Mouse (Mus musculus) myocyte (in vitro differentiated cells): ENCODE measurements at regions not wholly inside any gene's neighbourhood (a gene's known extent, or its start where the extent isn't known, plus 50 kb on each side); places are given as distances from the start of the nearest gene placed in this dataset.

Experiments used
- H3K27me3 ChIP-seq: one replicate; pipeline ENCODE4 v1.6.1; 2011; ENCODE audit not compliant: control insufficient read depth, insufficient read depth, insufficient read length
- H3K36me3 ChIP-seq: one replicate; pipeline ENCODE4 v1.6.1; 2011; ENCODE audit not compliant: control insufficient read depth, insufficient read depth
- H3K4me2 ChIP-seq: one replicate; pipeline ENCODE4 v1.6.1; 2011; ENCODE audit warnings: low read depth, control low read depth
- H3K4me3 ChIP-seq: one replicate; pipeline ENCODE4 v1.5.1; 2011; ENCODE audit warnings: mild to moderate bottlenecking, control low read depth, moderate library complexity
- H3K79me2 ChIP-seq: one replicate; pipeline ENCODE4 v1.6.1; 2011; ENCODE audit not compliant: control insufficient read depth, insufficient read depth
- H3ac ChIP-seq: one replicate; pipeline ENCODE4 v1.6.1; 2011; ENCODE audit not compliant: control insufficient read depth, insufficient read length
- CEBPB ChIP-seq: IDR thresholded peaks from 2 replicates; pipeline ENCODE4 v1.6.1; 2011; ENCODE audit warnings: mild to moderate bottlenecking, moderate library complexity; ENCODE audit not compliant: poor library complexity, insufficient read depth, severe bottlenecking
- E2F4 ChIP-seq: IDR thresholded peaks from one replicate; pipeline ENCODE4 v1.6.1; 2011; ENCODE audit warnings: mild to moderate bottlenecking, control low read depth, moderate library complexity; ENCODE audit not compliant: insufficient read depth
- MAX ChIP-seq: IDR thresholded peaks from one replicate; pipeline ENCODE4 v1.6.1; 2011; ENCODE audit warnings: low read depth, mild to moderate bottlenecking, control low read depth
- MYOD1 ChIP-seq, 3 experiments: IDR thresholded peaks; one replicate each; pipeline ENCODE4 v1.6.1; 2011; ENCODE audit warnings: control low read depth in 2 of 3, low read depth in 2 of 3, mild to moderate bottlenecking in 2 of 3, moderate library complexity in 1 of 3; ENCODE audit not compliant: insufficient read length in 2 of 3, control insufficient read depth in 1 of 3
- MYOG ChIP-seq, 3 experiments: IDR thresholded peaks; one replicate each; pipeline ENCODE4 v1.6.1; 2011; ENCODE audit warnings: control low read depth in 2 of 3, low read depth in 2 of 3, mild to moderate bottlenecking in 2 of 3; ENCODE audit not compliant: insufficient read length in 2 of 3, control insufficient read depth in 1 of 3, insufficient read depth in 1 of 3
- POLR2A ChIP-seq: IDR thresholded peaks from one replicate; pipeline ENCODE4 v1.6.1; 2011; ENCODE audit warnings: low read depth, mild to moderate bottlenecking, control low read depth, moderate library complexity; ENCODE audit not compliant: insufficient read length
- POLR2AphosphoS2 ChIP-seq: IDR thresholded peaks from one replicate; pipeline ENCODE4 v1.6.1; 2011; ENCODE audit warnings: low read depth, control low read depth; ENCODE audit not compliant: insufficient read length
- REST ChIP-seq: IDR thresholded peaks from one replicate; pipeline ENCODE4 v1.6.1; 2011; ENCODE audit warnings: mild to moderate bottlenecking, control low read depth, moderate library complexity; ENCODE audit not compliant: insufficient read depth, insufficient read length
- SRF ChIP-seq: IDR thresholded peaks from one replicate; pipeline ENCODE4 v1.6.1; 2011; ENCODE audit warnings: low read depth; ENCODE audit not compliant: control insufficient read depth, insufficient read length
- TCF12 ChIP-seq: IDR thresholded peaks from one replicate; pipeline ENCODE4 v1.6.1; 2011; ENCODE audit warnings: mild to moderate bottlenecking, control low read depth; ENCODE audit not compliant: poor library complexity, insufficient read depth, severe bottlenecking
- TCF3 ChIP-seq: IDR thresholded peaks from one replicate; pipeline ENCODE4 v1.6.1; 2011; ENCODE audit warnings: low read depth, control low read depth; ENCODE audit not compliant: insufficient read length
- USF1 ChIP-seq: IDR thresholded peaks from one replicate; pipeline ENCODE4 v1.6.1; 2011; ENCODE audit warnings: low read depth, mild to moderate bottlenecking, control low read depth, moderate library complexity

DNA sequence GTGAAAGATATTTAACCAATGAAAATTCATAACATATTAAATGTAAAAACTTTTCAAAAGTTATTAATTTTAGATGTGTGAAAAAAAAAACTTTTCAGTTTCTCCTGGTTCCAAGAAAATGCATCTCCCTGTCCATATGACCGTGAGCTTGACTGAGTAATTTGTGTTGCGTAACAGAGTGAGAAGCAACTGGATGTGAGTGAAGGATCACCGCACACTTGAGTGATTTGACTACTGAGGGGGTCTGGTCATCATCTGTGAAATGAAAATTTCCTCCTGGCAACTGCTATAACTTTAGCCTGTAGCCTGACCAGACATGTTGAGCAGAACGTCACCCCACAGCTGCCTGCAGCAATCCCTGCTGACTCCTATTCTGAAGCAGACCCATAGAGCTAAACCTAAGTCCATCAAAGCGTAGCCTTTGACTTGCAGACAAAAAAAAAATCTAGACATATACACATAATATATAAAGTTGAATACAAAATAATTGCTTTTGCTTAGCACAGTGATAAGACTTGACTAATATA is 461.2 kb downstream of the Brinp3 start:
- H3K4me3 ChIP-seq, result no peak overlapping the region
- peak; percentile 54; the same call in 1 of the 2 replicates for TF ChIP-seq CEBPB
- no peak for TF ChIP-seq SRF
- H3K27me3 ChIP-seq, result no peaks in the 10 kb centered on the region
- H3ac ChIP-seq, result no peak overlapping the region
- no peak overlapping the region for H3K4me2 ChIP-seq
- H3K79me2 ChIP-seq, result no peaks in the 10 kb centered on the region
- H3K36me3 ChIP-seq, result no peaks in the 10 kb centered on the region

DNA sequence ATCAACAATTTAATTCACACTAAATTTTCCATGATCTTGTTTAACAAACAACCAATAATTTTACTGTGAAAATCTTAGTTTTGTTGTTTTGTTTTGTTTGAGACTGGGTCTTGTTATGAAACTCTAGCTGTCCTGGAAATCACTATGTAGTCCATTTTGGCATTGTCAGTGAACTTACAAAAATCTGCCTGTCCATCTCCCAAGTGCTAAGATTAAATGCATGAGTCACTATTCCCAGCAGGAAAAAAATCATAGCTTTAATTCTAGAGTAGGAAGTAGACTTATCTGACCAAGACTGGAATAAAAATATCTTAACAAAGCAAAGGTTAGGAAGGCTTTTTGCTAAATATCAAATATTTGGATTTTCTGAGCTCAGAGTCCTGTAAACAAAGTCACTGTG is 461.8 kb downstream of the Brinp3 start:
- no peaks in the 10 kb centered on the region for H3K27me3 ChIP-seq
- TF ChIP-seq CEBPB (no peak), MYOD1 (IDR thresholded peaks at IDR 0.05; ENCODE audit: control insufficient read depth in 1 of 3, insufficient read length in 2 of 3, low read depth in 2 of 3) (no peak), TCF12 (no peak), MAX (no peak), TCF3 (no peak), E2F4 (no peak), POLR2A (no peak), POLR2AphosphoS2 (no peak), USF1 (no peak), MYOG (IDR thresholded peaks at IDR 0.05; ENCODE audit: control insufficient read depth in 1 of 3, insufficient read depth in 1 of 3, insufficient read length in 2 of 3, low read depth in 2 of 3) (no peak), REST (no peak), SRF (no peak)

DNA sequence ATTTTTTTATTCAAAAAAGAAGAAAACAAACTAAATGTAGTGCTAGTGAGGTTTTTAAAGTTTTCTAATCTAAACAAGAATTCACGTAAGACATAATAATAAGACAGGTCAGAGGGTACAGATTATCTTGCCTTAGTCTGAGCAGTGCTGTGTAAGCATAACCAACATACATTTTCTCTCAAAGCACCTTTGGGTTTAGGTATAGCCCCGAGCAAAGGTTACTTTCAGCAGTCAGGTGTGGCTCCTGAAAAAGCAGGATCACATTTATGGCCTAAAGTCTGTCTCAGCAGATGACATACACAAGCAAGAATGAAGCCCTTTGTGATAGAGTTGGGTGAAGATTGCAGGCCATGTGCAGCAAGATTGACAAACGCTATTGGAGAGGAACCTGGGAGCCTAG is 465.9 kb downstream of the Brinp3 start:
- no peak for TF ChIP-seq MAX
- TF ChIP-seq POLR2A, result no peak
- TF ChIP-seq USF1, result no peak
- H3K4me3 ChIP-seq, result no peak overlapping the region
- no peak overlapping the region for H3K4me2 ChIP-seq
- no peaks in the 10 kb centered on the region for H3K36me3 ChIP-seq
- no peaks in the 10 kb centered on the region for H3K79me2 ChIP-seq
- H3ac ChIP-seq, result no peak overlapping the region
- no peaks in the 10 kb centered on the region for H3K27me3 ChIP-seq

More for the DNA sequence above, 461.8 kb downstream of the Brinp3 start:
- Histone ChIP-seq H3ac (no peak overlapping the region), H3K36me3 (no peaks in the 10 kb centered on the region), H3K4me2 (no peak overlapping the region), H3K79me2 (no peaks in the 10 kb centered on the region), H3K4me3 (no peak overlapping the region)

DNA sequence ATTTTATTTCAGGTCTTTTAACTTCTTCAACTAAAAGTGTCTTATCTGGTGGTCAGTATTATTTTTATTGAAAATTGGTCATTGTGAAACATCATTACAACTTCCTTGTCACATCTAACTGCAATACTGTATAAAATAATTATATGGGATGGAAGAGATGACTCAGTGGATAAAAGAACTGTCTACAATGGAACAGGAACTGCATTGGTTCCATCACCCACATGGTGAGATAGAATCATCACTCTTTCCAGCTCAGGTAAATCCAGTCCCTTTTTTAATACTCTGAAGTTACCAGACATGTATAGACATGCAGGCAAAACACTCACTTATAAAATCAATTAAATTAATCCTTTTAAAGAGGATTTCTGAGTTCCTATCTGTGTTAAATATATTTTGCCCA is 473.0 kb downstream of the Brinp3 start:
- H3K79me2 ChIP-seq, result no peaks in the 10 kb centered on the region
- no peak overlapping the region for H3K4me2 ChIP-seq
- H3K27me3 ChIP-seq, result no peaks in the 10 kb centered on the region
- H3K4me3 ChIP-seq, result no peak overlapping the region
- no peak overlapping the region for H3ac ChIP-seq
- no peaks in the 10 kb centered on the region for H3K36me3 ChIP-seq
- TF ChIP-seq E2F4 (no peak), MYOD1 (IDR thresholded peaks at IDR 0.05; ENCODE audit: control insufficient read depth in 1 of 3, insufficient read length in 2 of 3, low read depth in 2 of 3) (no peak), REST (no peak), TCF3 (no peak), CEBPB (no peak), TCF12 (no peak), POLR2AphosphoS2 (no peak), USF1 (no peak), POLR2A (no peak), MAX (no peak), SRF (no peak), MYOG (IDR thresholded peaks at IDR 0.05; ENCODE audit: control insufficient read depth in 1 of 3, insufficient read depth in 1 of 3, insufficient read length in 2 of 3, low read depth in 2 of 3) (no peak)

DNA sequence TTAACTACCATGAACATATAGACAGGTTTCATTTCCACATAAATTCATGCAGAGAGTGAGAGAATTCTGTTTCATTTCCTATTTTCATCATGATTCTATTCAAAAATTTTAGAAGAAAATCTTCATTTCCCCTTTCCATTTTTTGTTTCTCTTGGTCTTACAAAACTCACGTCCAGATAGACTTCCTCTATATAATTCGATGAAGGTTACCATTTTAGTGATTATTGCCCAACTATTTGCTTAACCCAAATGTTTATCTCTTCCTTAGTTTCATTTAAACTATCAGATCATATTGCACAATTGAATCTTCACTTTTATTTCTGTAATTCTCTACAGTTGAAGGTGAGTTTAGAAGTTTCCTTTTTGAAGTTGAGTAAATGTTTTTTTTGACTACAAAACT is 473.4 kb downstream of the Brinp3 start:
- Histone ChIP-seq H3K4me3 (no peak overlapping the region), H3K27me3 (no peaks in the 10 kb centered on the region), H3K36me3 (no peaks in the 10 kb centered on the region), H3K79me2 (no peaks in the 10 kb centered on the region), H3K4me2 (no peak overlapping the region), H3ac (no peak overlapping the region)
- TF ChIP-seq TCF3 (no peak), MAX (no peak), MYOD1 (IDR thresholded peaks at IDR 0.05; ENCODE audit: control insufficient read depth in 1 of 3, insufficient read length in 2 of 3, low read depth in 2 of 3) (no peak), SRF (no peak), REST (no peak), POLR2A (no peak), POLR2AphosphoS2 (no peak), USF1 (no peak), MYOG (IDR thresholded peaks at IDR 0.05; ENCODE audit: control insufficient read depth in 1 of 3, insufficient read depth in 1 of 3, insufficient read length in 2 of 3, low read depth in 2 of 3) (no peak), CEBPB (no peak), TCF12 (no peak), E2F4 (no peak)
